Mouse (Mus musculus) 416B (cell line): Measurements from ENCODE around the gene Zfp213.
"Not testable (repeated sequence)": the region's sequence is repeated elsewhere in the genome, so short reads cannot be mapped to it uniquely, and the experiment has no call there.

ENCODE experiments used
- DNase-seq: peaks from one replicate; pipeline ENCODE4 v3.0.0; 2011; ENCODE audit warnings: low read depth

Zfp213 gene

DNA sequence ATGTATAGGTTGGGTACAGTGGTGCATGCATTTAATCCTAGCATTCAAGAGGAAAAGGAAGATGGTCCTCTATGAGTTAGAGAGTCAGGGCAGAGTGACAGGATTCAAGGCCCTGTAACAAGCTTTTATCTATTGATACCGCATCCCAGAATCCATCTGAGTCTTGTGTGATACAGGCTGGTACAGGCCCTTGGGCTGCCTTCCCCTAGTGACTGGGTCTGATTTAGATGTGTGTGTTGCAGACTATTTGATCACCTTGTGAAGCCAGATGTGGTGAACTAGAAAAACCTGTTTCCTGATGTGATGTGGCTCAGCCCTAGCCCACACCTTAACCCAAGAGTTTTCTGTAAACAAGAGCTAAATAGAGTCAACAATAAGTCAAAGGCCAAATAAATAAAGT is 19.3 kb downstream of the Zfp213 start:
- DNase-seq = no peak

DNA sequence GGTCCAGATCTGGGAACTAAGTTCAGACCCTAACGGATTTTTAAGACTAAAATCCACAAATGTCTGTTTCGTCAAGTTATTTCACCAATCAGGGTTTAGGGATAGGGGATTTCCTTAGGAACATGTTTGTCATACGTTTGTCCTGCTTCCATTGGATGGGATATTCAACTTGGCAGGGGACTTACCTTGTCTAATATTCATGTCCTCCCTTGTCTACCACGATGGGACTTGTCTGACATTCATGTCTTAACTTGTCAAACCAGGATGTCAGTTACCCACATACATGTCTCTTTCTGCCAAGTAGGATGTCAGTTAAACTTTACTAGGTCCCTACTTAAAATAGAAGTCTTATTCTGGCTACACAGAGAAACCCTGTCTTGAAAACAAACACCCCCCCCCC is 20.1 kb downstream of the Zfp213 start:
- no peak for DNase-seq

DNA sequence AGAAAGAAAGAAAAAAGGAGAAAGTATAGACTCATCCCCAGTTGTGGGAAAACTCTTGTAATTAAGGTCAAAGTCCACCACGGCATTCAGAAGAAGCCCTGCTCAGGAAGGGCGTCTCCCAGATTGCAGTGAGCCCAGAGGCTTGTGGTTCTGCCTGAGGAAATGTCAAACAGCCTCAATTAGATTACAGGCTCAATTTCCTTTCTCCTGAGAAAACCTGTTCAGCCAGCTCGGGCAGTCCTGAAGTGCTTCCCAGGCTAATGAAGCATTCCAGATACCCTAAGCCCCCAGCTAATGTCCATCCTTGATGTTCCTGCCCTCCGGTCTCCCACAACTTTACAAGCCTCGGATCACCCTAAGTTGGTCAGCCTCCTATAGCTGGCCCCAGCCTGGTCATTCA is 20.7 kb downstream of the Zfp213 start:
- no peak for DNase-seq

DNA sequence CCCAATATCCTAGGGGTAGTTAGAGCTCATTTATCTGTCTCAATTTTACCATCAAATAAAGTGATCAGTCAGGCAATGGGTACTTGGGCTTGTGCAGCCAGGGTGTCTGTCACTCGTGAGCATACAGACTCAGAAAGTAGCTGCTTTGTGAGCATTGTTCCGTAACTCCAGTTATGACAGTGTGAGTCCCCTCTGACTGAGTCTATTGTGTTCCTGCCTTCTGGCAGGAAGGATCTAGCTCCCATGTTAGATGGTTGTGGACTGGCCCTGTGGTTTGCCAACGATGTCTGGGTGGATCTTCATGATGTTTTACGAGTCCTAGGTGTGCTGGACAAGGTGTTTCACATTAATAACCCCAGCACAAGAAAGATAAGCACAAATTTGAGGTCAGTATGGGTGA is 21.2 kb downstream of the Zfp213 start:
- no peak for DNase-seq

DNA sequence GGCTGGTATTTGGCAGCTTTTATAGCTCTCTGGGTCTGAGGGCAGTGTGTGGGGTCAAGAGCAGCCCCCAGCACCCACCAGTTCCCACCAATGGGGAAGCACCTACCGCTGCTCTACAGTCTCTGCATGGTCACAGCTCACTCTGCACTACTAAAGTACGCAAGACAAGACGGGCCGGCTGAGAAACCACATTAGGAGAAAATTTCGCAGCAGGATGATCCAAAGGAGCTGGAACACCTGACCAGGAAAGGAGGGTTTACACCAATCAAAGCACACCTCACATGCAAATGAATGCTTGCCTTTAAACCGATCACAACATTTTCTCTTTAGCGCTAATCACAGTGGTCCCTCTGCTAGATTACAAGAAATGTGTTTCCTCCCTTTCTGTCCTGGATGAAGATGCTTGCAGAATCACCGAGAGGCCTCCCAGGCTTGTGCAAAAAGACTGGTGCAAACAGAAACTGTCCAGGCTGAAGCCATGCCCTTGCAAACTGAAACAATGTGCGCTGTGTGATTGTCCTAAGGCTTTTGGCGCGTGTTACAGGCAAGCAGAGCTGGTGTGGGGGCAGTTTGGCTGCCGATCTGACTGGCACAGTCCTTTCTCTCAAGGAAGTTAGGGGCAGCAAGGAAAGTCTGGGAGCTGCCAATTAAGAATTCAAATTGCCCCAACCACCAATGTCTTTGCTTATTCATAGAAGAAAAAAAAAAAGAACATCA is 21.9 kb downstream of the Zfp213 start:
- DNase-seq = no peak

DNA sequence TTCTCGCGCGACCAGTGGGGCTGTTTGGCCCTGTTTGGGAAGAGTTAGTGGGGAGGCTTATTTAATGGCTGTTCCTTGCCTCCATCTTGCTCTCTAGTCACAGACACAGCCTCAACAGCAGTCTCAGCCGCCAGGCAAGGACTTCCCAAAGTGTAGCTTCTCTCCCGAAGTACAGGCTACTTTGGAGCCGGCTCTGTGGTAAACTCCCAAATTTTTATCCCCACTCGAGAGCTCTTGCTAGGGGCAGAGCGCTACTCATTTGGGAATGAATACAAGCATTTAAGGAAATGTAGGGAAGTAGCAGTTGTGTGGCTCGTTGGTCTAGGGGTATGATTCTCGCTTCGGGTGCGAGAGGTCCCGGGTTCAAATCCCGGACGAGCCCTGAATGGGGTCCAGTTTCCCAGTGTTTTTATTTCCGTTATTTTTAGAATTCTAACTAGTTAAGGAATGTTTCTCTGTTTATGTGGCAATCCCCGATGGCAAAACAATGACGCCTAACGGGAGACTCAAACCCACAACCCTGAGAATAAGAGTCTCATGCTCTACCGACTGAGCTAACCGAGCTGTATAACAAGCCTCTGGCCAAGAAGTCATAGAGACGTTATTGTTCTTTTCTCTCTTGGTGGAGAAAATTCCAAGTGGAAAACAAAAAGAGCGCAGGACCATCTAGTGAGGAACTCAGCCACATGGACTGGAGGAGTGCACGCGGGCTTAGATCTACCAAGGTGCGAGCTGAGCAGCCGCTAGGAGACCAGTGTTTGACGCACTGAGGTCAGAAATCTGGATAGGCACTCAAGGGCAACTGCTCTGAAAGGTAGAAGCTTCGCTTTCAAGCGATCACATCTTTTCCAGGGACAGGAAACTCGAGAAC is 23.2 kb downstream of the Zfp213 start:
- no peak for DNase-seq

DNA sequence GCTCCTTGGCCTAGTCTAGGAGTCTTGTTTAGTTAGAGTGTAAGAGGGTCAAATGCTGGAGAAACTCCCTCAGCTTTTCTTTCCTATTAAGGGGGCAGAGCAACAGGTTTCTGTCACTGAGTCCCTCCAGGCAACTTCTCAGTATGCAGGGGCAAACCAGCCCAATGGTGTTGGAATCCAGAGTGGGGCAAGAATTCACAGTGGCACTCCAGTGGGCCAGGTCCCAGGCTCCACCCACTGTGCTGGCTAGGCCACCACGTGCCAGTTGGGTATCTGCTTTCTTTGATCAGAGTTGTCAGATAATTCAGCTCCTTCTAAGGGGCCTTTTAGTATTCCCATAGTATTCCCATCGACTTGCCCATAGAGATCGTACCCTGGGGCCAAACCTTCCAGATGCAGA is 23.9 kb downstream of the Zfp213 start:
- DNase-seq = no peak

DNA sequence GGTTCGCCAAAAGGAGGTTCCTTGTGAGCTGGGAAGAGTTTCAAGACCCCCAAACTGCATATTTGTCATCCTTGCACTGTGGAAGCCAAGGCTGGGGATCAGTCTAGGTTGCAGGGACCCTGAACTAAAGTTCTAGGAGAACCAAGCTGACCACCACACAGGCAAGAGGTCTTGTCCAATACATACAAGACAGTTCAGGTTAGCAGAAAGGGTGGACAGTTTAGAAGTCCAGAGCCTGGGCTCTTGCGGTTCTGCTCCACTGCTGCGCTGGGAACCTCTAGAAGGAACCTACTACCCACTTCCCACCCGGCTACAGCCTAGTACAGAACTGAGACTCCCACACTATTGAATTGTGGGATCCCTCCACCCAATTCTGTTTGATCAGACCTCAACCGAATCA is 24.4 kb downstream of the Zfp213 start:
- DNase-seq = no peak

DNA sequence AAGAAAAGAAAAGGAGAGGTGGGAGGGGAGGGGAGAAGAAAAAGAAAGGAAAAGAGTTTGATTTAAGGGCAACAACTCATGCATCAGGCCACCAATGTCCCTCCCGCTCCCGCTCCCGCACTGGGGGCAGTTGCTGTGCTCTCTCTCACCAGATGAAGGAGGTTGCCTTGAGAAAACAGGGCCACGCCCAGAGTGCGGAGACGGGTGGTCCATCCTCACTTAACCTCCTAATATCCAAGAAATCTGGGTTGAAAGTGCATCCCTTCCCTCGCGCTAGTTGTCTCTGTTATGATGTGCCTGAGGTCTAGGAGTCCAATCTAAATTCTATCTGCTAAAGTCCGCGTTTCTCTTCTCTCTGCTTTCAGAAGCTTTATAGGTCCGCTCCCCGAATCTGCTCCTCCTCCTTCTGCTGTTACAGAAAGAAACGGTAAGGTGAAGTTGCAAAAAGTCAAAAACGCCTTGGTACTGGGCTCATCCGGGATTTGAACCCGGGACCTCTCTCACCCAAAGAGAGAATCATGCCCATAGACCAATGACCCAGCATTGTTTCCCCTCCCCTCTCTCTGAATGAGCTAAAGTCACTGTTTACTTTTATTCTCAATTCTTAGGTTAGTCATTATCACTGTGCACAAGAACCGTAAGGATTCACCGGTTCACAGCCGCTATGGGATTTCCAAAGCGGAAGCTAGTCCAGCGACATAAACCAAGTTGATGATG is 25.6 kb downstream of the Zfp213 start:
- DNase-seq = no peak

DNA sequence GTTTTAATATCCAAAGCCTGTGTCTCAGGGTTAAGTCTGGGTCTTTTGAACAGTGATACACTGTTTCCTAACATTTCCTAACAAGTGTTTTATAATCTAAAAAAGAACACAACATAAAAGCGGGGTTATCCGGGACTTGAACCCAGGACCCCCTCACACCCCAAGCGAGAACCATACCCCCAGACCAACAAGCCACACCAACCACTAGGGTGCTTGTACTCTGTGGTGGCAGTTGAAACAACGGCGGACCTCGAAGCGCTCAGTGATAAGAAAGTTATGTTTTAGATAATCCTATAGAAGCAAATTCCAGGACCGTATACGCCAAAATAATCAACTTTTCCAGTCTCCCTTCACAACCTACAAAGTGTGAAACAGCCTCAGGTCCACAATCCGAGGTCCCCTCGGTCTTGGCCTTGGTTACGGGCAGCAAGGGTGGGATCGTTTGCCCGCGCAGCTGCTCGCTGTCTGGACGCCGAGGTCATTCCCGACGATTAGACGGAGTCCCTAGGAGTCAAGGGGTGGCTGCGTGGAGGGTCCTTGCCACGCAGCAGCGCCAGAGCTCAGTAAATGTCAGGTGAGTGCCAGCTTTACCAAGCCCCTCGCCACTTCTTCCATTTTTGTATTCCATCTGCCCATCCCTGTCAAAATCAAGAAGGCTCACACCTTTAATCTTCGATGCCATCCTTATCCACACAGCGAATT is 26.3 kb downstream of the Zfp213 start:
- no peak for DNase-seq

DNA sequence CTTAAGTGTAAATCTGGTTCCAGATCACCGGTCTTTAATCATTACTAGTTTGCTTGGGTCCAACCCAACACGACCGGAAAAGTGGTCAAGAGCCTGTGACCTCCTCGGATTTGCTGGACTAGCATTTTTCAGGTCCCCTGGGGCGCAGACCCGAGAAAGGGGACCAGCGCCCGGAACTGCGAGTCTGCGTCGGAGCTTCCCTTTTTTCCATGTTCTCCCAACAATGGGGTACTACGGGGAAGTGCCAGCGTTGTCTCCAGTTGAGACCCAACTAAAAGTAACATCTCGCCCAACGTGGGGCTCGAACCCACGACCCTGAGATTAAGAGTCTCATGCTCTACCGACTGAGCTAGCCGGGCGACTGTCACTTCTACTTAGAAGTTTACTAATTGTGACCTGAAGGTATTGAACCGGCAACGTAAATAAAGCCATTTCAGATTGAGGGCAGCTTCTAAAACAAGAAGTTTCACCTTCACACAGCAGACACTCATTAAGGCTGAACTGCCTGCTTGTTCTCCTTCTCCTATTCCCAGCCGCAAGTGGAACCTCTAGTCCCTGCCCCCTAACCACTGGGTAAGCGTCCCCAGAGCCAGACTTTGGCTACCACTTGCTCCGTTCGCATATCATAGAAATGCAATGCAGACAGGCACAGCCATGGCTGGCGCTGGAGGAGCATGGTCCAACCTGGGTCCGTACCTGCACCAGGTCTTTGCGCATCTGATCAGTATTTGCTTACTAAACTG is 28.8 kb downstream of the Zfp213 start:
- not testable (repeated sequence) for DNase-seq

DNA sequence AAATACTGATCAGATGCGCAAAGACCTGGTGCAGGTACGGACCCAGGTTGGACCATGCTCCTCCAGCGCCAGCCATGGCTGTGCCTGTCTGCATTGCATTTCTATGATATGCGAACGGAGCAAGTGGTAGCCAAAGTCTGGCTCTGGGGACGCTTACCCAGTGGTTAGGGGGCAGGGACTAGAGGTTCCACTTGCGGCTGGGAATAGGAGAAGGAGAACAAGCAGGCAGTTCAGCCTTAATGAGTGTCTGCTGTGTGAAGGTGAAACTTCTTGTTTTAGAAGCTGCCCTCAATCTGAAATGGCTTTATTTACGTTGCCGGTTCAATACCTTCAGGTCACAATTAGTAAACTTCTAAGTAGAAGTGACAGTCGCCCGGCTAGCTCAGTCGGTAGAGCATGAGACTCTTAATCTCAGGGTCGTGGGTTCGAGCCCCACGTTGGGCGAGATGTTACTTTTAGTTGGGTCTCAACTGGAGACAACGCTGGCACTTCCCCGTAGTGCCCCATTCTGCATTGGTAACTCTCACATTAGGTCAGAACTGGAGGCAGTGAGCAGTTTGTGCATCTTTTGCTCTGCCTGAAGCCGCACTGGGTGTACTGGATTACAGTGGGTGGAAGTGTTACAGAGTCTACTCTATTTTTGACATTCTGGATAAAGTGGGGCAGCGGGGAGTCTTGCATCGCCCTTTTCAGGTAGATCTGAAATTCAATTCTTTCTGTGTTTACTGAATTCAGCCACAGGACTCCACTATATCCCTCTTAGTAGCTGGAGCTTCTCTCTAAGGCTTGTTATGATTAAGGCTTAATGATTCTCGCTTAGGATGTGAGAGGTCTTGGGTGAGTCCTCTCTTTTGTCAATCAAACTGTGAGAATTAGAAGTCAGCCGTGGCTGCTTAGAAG is 30.2 kb downstream of the Zfp213 start:
- not testable (repeated sequence) for DNase-seq

DNA sequence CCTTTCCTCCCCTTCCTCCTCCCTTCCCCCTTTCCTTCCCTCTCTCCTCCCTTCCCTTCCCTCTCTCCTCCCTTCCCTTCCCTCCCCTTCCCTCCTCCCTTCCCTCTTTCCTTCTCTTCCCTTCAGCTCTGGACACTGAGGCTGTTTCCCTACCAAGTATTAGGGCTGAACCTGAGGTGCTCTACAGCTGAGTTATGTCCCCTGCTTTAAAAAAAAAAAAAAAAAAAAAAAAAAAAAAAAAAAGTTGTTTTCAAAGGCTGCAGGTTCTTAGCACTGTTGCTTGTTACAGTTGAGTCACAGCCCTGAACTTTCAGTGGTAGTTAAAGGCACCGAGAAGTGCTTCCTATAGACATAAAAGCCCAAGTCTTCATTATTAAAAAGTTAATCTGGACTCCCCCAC is 32.6 kb downstream of the Zfp213 start:
- DNase-seq = not testable (repeated sequence)

DNA sequence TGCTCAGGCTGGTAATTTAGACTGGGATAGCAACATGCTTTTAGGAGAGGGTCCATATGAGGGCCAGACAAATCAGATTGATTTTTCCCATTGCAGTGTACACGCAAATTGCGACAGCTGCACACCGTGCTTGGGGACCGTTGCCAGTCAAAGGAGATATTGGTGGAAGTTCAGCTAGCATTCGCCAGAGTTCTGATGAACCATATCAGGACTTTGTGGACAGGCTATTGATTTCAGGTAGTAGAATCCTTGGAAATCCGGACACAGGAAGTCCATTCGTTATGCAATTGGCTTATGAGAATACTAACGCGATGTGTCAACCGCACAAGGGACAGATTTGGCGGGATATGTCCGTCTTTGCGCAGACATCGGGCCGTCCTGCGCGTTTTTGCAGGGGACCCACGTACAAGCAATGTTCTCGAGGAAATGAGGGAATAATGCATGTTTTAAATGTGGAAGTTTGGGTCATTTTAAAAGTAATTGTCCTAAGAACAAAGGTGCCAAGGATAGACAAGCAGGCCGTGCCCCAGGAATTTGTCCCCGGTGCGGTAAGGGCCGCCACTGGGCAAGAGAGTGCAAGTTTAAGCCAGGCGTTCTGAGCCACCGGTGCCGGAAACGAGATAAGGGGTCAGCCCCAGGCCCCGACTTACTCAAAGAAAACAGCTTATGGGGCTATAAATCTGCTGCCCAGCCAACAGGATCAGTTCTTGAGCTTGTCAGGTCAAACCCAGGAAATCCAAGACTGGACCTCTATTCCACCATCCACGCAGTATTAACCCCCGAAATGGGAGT is 40.9 kb downstream of the Zfp213 start:
- DNase-seq = not testable (repeated sequence)

DNA sequence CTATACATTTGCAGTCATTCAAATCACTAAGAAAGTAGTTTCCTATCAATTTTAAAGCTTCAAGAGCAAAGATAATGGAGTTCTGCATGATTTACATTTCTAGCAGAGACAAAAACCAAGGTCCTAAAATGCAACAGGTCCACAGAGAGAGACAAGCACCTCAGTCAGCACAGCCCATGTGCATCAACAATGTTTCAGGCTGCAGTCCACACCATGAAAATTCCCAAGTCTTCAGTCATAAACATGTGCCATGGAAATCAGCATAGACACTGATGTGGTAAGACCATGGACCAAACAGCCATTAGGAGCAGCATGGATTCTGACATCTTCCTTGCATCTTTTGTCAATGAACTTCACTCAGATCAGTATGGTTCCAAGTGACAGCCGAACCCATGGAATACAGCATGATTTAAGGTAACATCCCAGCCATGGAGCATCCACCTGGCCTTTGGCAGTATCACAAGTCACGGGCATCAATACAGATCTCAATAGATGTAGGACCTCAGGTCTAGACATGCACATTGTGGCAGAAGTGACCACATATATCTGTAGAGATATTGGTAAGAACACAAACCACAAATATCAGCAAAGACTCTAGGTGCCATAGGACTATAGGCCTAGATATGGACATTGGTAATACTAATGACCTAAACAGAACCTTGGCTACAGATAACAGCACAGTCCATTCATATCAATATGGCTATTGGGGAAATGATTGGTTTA is 45.2 kb downstream of the Zfp213 start:
- DNase-seq = no peak
